Mouse (Mus musculus) MEL-GATA-1-ER (cell line): Measurements from ENCODE around the gene Ptprc.

Experiments
- DNase-seq: peaks from one replicate; pipeline ENCODE4 v3.0.0-alpha.2; 2012; ENCODE audit warnings: low read depth; ENCODE audit errors: extremely low read depth

The Ptprc gene

DNA sequence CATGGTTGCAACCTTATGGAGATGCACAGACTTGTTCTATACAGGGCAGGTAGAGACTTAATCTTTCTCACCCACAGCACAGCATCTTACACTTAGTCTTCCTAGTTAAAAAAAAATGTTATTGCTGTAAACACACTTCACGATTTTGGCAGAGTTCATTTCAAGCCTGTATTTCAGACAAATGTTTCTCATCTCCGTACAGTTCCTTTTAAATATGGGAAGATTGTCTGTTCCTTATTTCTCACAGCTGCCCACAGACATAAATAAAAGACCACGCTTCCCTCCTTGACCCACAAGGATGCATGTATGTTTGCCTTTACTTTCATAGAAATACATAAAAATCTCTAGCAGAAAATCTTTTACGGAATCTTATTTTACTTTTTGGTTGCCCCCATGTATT is 22.4 kb downstream of the Ptprc start:
- no peak for DNase-seq

DNA sequence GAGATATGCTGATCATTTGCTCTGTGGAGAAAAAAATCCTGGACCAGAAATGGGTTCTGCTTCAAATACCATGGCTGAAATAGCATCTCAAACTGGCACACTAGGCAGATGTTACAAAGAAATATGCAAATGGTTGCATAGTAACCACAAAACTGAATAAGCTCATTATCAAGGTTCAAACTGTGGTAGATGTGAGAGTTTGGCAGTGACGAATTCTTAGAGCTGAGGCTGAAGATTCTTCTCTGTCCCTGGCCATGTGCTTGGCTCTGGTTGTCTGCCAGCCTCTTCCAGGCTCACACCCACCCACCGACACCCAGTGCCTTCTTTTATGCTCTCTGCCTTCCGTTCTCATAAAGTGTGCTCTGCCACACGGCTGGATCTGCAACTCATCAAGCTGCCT is 26.7 kb downstream of the Ptprc start:
- DNase-seq, result no peak

DNA sequence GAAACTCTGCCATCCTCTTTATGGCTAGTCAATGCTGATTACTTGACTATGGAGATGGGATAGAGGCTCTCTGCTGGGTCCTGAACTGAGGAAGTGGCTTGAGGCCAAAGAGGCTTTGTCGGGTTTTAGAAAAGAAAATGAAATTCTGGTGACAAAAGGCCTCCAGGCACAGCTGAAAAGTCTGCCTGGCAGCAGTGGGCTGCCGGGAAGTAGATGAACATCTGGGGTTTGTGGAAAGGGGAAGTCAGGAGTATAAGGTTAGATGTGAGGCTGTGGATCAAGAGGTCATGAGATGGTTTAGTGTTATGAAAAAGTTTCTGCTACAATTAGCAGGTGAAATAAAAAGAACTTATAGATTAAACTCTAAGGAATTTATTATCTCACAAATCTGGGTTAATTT is 29.9 kb downstream of the Ptprc start:
- peak; percentile 39 for DNase-seq

DNA sequence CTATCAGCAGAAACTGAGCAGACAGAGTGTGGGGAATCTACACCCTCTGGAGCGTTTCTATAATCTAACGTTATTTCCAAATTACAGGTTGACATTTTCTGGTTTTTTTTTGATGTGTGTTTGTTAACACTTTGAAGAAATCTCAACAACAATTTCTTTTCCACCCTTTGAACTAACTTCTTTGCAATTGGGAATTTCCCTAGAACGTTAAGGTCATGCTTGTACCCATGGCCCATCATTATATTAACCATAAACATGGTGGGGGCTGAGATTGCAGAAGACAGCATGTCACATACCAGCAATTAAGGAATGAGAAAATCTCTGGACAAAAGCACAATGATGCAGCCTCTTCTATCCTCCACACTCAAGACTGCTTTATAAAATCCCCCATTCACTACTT is 30.4 kb downstream of the Ptprc start:
- no peak for DNase-seq

DNA sequence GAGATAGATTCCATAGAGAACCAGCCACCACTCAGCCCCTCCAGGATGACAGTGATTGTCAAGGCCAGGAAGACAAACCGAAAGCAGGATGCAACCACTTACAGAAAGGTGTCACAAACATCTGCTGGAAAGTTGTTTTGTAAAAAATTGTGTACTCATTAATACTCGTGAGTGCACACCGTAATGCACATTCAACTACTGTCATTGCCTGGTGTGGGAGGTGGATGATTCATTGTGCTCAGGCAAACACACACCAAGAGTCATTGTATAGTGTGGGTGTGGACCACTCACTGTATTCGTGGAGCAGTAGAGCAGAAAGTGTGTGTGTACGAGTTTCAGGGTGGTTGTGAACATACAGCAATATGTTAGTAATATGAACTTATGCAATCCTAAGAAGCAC is 31.1 kb downstream of the Ptprc start:
- no peak for DNase-seq

DNA sequence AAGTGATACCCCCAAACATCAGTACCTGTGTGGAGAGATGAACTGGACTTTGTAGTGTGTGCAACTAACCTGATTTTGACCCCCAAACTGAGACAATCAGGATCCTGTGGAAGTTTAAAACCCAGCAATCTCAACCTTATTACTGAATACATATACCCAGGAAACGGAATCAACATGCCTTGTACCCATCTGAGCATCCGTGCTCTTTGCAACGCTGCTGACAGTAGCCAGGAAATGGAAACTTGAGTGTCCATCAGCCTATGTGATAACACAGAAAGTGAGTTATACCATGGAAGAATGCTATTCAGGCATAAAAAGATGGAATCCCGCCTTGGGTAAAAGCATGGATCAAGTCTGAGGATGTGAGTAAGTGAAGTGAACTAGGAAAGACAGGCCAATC is 34.7 kb downstream of the Ptprc start:
- DNase-seq, result no peak

DNA sequence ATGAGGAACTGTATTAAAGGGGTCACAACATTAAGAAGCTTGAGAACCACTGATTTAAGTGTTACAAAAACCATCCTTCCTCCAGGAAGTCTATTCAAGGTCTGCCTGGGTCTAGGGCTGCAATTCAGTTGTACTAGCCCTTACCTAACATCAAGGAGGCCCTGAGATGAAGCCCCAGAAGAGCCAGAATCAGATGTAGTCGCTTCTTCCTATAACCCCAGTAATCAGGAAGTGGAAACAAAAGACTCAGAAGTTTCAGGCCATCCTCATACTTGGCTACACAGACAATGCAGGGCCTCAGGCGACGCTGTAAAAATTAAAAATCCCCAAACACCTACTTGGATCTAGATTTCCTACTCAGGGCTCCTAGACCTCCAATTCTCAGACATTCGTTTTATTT is 37.8 kb downstream of the Ptprc start:
- DNase-seq, result no peak

DNA sequence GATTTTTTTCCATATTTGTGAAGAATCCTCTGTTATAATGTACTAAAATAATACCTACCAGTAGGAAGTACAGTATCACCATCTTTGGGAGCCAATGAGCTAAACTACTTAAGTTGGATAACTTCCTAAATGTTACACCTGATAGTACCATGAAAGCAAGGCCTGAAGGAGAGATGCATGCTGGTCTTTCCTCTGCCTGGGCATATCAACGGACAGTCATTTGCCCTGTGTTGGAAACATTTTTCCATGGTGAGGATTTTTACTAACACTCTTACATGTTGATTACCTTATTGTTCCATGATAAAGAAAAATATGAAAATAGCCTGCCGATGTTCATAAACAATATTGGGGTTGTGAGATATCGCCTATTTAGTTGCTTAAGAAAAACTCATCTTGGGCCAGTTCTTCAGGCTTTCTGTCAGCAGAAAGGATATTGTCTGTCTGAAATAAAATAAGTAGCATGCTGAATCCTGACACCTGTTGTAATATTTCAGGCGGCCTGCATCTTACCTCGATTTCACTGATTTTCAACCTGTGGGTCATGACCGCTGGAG is 38.4 kb downstream of the Ptprc start:
- no peak for DNase-seq

DNA sequence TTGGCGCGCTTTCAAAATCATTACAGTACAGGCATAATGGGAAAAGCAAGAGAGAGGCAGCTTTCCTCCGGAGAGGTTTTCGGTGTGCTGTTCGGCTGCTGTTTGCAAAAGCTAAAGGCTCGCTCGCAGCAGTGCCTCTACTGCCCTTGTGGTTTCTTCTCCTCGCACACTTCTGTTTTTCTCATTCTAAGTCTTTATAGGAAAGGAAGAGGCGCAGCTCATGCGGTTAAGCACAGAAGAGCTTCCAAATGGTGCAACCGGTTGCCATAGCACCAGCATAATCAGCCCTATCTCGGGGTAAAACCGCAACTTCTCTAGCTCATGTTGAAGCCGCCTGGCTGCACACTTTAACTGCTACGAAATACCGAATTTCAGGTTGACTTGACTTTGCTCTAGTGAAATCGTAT is 39.1 kb downstream of the Ptprc start:
- DNase-seq, result peak; percentile 98

DNA sequence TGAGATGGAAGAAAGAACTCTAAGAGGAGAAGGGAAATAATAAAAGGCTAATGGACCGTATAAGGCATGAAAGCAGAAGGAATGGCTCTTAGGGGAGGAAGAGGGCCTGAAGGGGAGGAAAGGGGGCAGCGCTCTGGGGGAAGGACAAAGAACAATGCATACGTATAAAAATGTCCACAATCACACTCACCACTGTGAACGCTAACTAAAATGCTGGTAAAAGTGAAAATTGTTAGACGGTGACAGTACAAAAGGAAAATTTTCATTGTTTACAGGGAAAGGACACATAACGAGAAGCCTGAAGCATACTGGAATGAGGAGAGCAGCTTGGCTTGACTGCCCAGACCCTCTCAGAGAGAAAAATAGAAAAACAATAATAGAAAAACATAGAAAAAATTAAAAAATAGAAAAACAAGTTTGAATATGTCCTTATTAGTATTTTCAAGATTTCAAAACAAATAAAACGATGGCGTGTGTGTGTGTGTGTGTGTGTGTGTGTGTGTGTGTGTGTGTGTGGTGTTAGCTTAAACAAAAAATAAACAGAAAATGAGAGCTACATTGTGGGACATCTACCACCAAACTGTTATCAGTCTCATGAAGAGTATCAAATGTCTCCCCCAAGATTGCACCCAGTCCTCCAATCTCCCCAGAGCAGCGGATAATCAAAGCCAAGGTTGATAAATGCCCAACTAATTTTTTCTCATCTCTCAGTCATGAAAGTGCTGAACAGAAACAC is 39.7 kb downstream of the Ptprc start:
- peak; percentile 9 for DNase-seq

DNA sequence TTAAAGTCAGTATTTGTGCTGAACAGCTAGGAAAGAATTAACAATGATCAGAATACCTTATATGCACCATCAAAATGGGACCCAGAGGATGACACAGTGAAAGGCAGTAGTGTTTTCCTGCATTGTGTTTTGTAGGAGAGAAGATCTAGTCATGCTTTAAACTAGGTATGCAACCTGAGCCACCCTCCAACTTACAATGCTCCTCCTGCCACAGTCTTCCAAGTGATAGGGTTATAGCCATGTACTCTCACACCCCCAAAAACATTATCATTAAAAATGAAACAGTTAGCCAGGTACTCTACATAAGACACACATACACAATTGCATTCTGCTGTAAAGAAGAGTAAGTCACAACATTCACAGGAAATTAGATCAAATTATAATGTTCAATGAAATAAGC is 40.4 kb downstream of the Ptprc start:
- DNase-seq, result no peak

DNA sequence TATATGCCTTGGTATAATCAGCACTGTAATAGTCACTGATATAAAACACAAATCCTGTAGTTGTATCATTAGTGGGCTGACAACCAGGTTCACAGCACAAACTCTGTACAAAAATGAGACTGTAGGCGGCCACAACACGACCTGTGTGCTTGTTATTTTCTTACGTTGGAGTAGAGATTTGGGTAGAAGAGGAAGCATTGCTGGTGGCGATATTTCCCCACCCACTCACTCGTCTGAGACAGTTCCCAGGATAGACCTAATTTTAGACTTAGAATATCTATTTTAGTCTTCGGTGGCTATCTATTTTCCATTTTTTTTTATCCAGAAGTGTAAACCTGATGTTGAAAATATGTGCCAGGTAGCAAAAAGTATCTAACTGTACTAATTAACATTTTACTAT is 41.2 kb downstream of the Ptprc start:
- DNase-seq, result peak; percentile 34

DNA sequence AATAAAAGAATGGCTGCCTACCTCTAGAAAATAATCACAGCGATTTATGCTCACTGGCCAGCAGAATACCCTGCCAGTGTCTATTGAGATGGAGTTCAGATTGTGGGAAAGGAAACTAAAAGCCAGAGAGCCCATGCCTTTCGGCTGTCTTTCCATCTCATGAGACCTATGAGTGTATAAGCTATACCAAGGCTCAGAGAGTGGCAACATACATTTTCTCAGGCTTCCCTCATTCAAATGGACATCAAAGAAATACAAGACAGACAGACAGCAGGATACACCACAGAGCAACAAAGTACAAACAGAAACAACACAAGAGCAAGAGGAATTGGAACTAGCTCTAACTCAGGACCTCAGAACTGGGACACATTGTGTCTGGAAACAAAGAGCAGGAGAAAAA is 43.8 kb downstream of the Ptprc start:
- no peak for DNase-seq

DNA sequence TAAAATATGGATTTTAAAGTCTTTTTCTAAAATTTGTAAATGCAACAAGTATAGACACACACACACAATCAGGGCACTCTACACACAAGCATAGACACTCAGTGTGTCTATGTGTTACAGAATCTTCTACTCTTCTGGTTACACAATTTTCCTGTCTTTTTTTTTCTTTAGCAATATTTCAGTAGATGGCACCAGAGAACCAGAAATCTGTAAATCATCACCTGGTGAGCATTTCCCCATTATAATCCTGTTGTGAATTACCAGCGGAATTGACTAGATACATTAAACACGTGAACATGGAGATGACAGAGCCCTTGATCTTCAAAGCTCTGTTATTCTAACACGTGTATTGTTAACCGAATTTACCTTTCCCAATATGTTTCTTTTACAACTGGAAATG is 45.4 kb downstream of the Ptprc start:
- no peak for DNase-seq

DNA sequence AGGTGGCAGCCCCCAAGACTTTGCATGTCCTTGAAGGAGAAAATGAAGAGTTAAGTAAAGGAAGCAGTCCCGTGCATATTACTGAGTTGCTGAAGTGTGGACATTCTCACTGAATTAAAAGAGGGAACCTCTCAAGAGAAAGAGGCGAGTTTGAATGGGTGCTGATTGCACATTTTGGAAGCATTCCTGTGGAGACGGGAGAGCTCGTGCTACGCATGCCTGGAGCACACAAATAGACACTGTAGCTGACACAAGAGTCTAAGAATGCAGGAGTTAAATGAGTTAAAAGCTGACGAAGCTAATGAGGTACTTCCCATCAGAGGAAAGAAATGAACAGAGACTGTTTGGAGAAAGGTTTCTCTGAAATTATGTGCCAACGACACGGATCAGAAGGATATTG is 48.7 kb downstream of the Ptprc start:
- DNase-seq, result no peak

DNA sequence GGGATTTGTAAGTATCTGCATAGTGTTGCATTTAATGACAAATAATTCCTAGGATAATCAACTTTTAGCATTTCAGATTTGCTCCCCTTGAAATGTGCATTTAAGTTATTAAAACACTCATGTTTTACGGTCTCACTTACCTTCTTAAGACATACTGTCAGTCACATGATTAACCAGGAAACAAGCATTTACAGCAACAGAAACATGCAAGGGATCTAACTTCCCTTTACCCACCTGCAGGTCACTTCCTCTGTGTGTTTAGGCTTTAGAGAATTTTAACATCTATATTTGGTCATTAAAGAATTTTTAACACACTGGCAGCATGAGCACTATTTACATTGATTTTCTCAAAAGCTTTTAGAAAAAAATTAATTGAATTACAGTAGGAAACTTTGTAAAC is 50.2 kb downstream of the Ptprc start:
- no peak for DNase-seq

DNA sequence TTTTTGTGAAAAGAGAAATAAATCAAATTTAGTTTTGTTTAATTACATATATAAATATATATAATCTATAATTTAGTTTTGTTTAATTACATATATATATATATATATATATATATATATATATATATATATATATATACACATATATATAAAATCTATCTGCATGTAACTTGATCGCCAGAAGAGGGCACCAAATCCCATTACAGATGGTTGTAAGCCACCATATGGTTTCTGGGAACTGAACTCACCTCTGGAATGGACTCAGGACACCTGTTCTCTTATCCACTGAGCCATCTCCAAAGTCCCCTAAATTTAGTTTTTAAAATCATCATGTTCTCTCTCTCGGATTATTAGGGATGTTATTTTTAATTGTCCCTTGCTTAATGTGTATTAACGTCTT is 51.6 kb downstream of the Ptprc start:
- DNase-seq, result peak; percentile 22

DNA sequence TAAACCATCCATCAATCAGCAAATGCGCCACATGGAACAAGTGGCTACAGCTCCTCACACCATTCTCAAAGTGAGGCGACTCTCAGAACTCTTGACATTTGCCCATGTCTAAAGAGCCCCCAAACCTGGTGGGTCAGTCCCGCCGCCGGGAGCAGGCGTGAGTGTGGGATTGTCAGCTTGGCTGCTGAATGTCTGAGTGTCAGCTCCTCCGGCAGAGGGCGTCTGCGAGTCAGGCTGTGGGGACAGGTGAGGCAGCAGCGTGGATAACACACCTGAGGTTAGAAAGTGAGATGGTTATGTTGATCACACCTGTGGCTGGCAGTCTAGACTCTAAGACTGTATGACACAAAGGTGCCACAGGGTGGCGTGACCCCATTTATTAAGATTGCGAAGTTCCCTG is 55.6 kb downstream of the Ptprc start:
- no peak for DNase-seq

DNA sequence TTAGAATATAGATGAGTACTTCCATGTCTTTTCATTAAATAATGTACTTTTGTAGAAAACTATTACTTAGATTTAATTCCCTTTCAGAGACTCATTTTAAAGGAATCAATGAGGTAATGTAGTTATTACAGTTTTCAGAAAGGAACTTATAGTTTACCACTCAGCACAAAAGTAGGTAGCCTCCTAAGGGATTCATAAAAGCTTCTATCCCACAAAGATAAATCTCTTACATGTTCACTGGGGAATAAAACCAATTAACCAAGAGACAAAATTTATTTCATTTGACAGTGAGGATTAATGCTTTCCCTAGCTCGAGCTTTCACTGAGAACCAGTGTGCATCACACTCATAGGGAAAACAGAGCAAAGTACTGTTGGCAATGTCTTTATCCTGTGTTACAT is 82.3 kb downstream of the Ptprc start:
- no peak for DNase-seq

DNA sequence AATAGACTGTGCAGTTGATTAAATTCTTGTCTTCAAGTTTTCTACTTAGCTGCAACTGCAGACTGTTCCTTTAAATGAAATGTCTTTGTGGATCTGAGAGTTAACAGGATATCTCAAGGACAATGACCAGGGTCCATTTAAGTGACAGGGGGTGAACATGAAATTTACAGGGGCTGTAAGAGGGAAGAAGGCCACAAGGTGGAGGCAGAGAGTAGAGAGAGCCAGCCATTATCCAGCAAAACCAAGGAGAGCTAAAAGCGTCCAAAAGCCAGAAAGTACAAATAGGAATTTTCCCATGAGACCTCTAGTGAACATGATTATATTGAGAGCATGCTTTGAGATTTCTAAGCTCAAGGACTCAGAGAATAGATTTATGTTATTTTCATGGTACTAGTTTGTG is 89.7 kb downstream of the Ptprc start:
- DNase-seq, result peak; percentile 9

DNA sequence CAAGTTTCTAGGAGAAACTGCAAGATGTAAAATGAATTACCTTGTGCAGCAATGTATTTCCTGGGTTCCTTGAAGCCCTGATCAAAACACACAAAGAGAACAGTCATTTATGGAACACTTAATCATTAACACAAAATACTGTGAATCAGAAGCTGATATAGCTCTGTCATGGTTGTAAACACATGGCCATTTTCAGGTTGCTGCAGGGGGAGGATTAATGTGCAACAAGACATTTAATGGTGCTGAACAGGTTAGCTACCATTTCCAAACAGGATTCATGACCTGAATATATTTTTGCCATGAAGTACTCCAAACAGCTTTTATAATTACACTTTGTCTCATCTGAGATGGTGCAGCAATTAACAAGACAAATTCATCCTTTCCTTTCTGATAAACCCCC is 91.8 kb downstream of the Ptprc start:
- DNase-seq, result no peak

DNA sequence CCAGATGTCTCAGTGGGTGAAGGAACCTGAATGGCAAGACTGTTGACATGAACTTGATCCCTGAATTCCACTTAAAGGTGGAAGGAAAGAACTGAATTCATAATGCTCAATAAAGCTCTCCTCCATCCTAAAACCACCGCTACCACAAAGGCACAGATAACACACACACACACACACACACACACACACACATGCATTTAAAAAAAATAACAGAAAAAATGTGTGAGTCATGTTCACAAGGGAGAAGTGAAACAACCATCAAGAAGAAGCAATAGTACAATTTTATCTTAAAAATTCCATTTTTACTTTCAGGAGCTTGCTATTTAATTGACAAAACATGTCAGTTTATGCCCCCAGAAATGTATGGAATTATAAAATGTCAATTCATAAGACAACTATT is 95.2 kb downstream of the Ptprc start:
- no peak for DNase-seq

DNA sequence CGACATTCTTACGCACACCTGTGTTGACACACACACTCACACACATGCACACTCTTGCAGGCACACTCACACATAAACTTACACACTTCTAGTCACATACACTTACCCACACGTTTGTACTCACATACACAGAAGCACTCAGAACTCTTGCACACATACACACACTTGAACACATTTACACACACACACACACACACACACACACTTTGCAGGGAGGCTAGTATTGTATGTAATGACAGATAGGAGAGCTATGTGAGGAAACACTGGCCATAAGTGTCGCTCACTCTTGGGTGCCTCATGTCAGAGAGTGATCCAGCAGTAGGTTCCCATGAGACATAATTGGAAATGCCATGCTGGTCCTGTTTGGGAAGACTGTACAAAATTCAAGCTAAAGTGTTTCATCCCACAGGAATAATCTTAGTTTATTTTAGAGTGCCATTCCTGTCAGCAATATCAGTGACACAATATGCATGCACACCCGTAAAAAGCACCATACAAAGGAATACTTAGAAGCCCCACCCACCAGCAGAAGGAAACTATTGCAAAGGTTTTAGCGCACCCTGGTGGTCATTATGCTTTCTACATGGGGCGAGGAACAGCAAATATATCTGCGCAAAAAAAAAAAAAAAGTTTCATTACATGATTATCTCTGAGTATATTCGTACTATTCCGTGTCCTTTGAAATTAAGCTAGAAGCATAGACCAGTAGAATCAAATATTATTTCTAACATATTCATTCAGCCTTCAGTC is 131.1 kb downstream of the Ptprc start:
- DNase-seq, result peak; percentile 60
